Mouse (Mus musculus) heart, postnatal 0 days (tissue): ENCODE measurements at regions not wholly inside any gene's neighbourhood (a gene's known extent, or its start where the extent isn't known, plus 50 kb on each side); places are given as distances from the start of the nearest gene placed in this dataset.

Experiments
- ATAC-seq: fragments of 200-750 bp; cut with Nextera tagmentation; 2 replicates; pipeline ENCODE4 v1.8.0; 2017; ENCODE audit warnings: low read depth, moderate number of reproducible peaks, moderate library complexity; ENCODE audit not compliant: insufficient read depth
- DNase-seq: peaks from one replicate; pipeline ENCODE4 v3.0.0-alpha.2; 2016; ENCODE audit warnings: low spot score
- H3K27ac ChIP-seq: fragments of 300-500 bp; sonication (generic); 2 replicates; pipeline ENCODE4 v1.5.1; 2014; ENCODE audit warnings: low read depth, mild to moderate bottlenecking
- H3K27me3 ChIP-seq: fragments of 300-500 bp; sonication (generic); 2 replicates; pipeline ENCODE4 v1.6.1; 2014; ENCODE audit warnings: low read length, mixed read lengths; ENCODE audit not compliant: control insufficient read depth, insufficient read depth
- H3K36me3 ChIP-seq: fragments of 300-500 bp; sonication (generic); replicated peaks from 2 replicates; pipeline ENCODE4 v1.6.1; 2014; ENCODE audit warnings: low read length, mixed read lengths; ENCODE audit not compliant: control insufficient read depth, insufficient read depth
- H3K4me1 ChIP-seq: fragments of 300-500 bp; sonication (generic); 2 replicates; pipeline ENCODE4 v1.6.1; 2014; ENCODE audit warnings: antibody characterized with exemption; ENCODE audit not compliant: control insufficient read depth, insufficient read depth
- H3K4me2 ChIP-seq: fragments of 300-500 bp; sonication (generic); 2 replicates; pipeline ENCODE4 v1.6.1; 2014; ENCODE audit warnings: low read depth, mild to moderate bottlenecking, low read length, moderate library complexity
- H3K4me3 ChIP-seq: fragments of 300-500 bp; sonication (generic); 2 replicates; pipeline ENCODE4 v1.5.1; 2014; ENCODE audit warnings: low read depth, low read length
- H3K9ac ChIP-seq: fragments of 300-500 bp; sonication (generic); replicated peaks from 2 replicates; pipeline ENCODE4 v1.6.1; 2014; ENCODE audit warnings: low read depth, low read length, mixed read lengths
- H3K9me3 ChIP-seq: fragments of 300-500 bp; sonication (generic); replicated peaks from 2 replicates; pipeline ENCODE4 v1.6.1; 2016; ENCODE audit warnings: low read length; ENCODE audit not compliant: control insufficient read depth
- CTCF ChIP-seq: IDR thresholded peaks from 2 replicates; pipeline ENCODE4 v1.5.1; 2016; ENCODE audit warnings: antibody characterized with exemption, control low read depth, low read depth
- EP300 ChIP-seq: IDR thresholded peaks from 2 replicates; pipeline ENCODE4 v1.6.1; 2016; ENCODE audit warnings: antibody characterized with exemption, low read depth
- WGBS: fragments of 180-500 bp; shearing (Covaris S2); extraction: QIAGEN DNeasy Blood & Tissue Kit; methylation state at CpG from one replicate; pipeline ENCODE4 v1.1.7; 2014; 5-methylcytosine and 5-hydroxymethylcytosine counted together

- H3K4me1 ChIP-seq, result no peaks in the 10 kb centered on the region
- no peaks in the 10 kb centered on the region; the same call in 1 of the 2 replicates for H3K9me3 ChIP-seq
- H3K27me3 ChIP-seq, result no peaks in the 10 kb centered on the region
- H3K36me3 ChIP-seq, result no peaks in the 10 kb centered on the region
- no peak overlapping the region for H3K4me2 ChIP-seq
- WGBS, result 49% methylated on average over 2 of the region's 2 CpGs
- no peak for ATAC-seq
- no peak for DNase-seq
- TF ChIP-seq EP300 (no peak), CTCF (no peak)
- no peak overlapping the region for H3K4me3 ChIP-seq
- H3K27ac ChIP-seq, result no peak overlapping the region
- no peak overlapping the region for H3K9ac ChIP-seq
These were observed 682.6 kb downstream of the Slc16a7 start for GRCm38 (mm10) chr10:124706642-124707041.
